Mouse (Mus musculus) megakaryocyte, embryonic 14.5 days (primary cell): ENCODE measurements around the gene Chrna1.

ENCODE experiments used
- FLI1 ChIP-seq: IDR thresholded peaks from 2 replicates; pipeline ENCODE4 v1.6.1; 2012; ENCODE audit warnings: low read length, inconsistent platforms, mixed read lengths
- GATA1 ChIP-seq: IDR thresholded peaks from 3 replicates; pipeline ENCODE4 v1.6.1; 2012; ENCODE audit warnings: mixed read lengths, low read length, inconsistent platforms, borderline replicate concordance

DNA sequence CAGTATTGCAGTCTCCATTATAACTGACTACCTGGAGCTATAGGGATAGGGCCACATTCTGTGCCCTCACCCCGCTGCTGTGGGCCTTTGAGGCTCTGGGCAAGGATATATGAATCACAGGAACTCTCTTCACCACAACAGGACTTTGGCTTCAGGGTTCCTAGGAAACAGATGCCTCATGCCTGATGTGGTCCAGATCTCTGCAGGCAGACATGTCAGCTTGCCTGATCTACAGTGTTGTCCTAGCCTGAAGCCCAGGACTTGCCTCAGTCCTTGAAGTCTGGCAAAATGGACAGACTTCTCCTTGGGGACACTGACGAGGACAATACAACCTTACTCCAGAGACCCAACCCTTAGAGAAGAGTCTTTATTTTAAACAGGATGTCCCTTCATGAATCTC, 61.8 kb downstream of the Chrna1 start:
- no peak for TF ChIP-seq FLI1
- TF ChIP-seq GATA1: peak; percentile 23; the same call in 1 of the 3 replicates
